ENCODE assay signal across 13 mouse cellular contexts in genomic region chr4:116461943-116462342, GRCm38 (mm10). TPM values are rescaled to one million over a fixed set of nuclear protein-coding genes. Genes with fewer than 3 reads are reported as not detected.
DNase-seq lines count a peak whose midpoint lies in the region; ATAC-seq lines count a peak whose summit lies in the region.
"Had no signal": no experiment of that assay in that cellular context is flagged by ENCODE, and none has a peak within 500 bp of the region (broad histone marks: within the 10 kb centered on the region; RNA-seq: fewer than 3 reads in every experiment).

No protein-coding gene starts in this region.

- no peak for ATAC-seq in heart, embryonic 14.5 days (ENCODE audit: insufficient number of reproducible peaks, insufficient read depth, low FRiP score, low read depth)
- no peak for ATAC-seq in midbrain, embryonic 11.5 days (ENCODE audit: low FRiP score)
- ATAC-seq in hindbrain, embryonic 14.5 days (ENCODE audit: low FRiP score), result no peak
- ATAC-seq in neural tube, embryonic 13.5 days (ENCODE audit: low read depth), result no peak
- ATAC-seq in inflammation-experienced regulatory T-cells, adult 6 months, result no peak
- ATAC-seq: Patski had no signal

- H3K4me3 ChIP-seq in heart, embryonic 14.5 days (ENCODE audit: control insufficient read depth in 1 of 2, insufficient read depth in 1 of 2, low read depth in 1 of 2, low read length in 2 of 2), result peak overlapping the region in 1 of 2 experiments; percentile 98; a peak in 1 of 4 replicates
- no peak overlapping the region for H3K4me3 ChIP-seq in heart, embryonic 10.5 days
- peak overlapping the region; percentile 99; the same call in 1 of the 2 replicates for H3K4me3 ChIP-seq in midbrain, embryonic 10.5 days
- H3K4me3 ChIP-seq in midbrain, embryonic 11.5 days (ENCODE audit: low read depth, low read length), result no peak overlapping the region
- 0 out of 2 replicates have a peak overlapping the region, but pooled peaks have one; percentile 95 for H3K4me3 ChIP-seq in hindbrain, embryonic 14.5 days (replicated peaks; ENCODE audit: low read length)
- H3K4me3 ChIP-seq in neural tube, embryonic 13.5 days, result no peak overlapping the region

- peaks cover 4 to 10% of the 10 kb centered on the region in 2 experiments; a peak in 3 of 4 replicates for H3K4me1 ChIP-seq in heart, embryonic 14.5 days (ENCODE audit: control insufficient read depth in 2 of 2, insufficient read depth in 2 of 2, low read length in 2 of 2)
- H3K4me1 ChIP-seq in heart, embryonic 10.5 days, result peaks cover 16% of the 10 kb centered on the region
- peaks cover 27% of the 10 kb centered on the region for H3K4me1 ChIP-seq in midbrain, embryonic 10.5 days
- H3K4me1 ChIP-seq in midbrain, embryonic 11.5 days (ENCODE audit: control insufficient read depth, insufficient read depth, low read length), result peaks cover 12% of the 10 kb centered on the region
- H3K4me1 ChIP-seq in hindbrain, embryonic 14.5 days (replicated peaks; ENCODE audit: control insufficient read depth, insufficient read depth, low read length), result peaks cover 20% of the 10 kb centered on the region
- H3K4me1 ChIP-seq in neural tube, embryonic 13.5 days (replicated peaks), result peaks cover 28% of the 10 kb centered on the region

- H3K9me3 ChIP-seq in heart, embryonic 14.5 days (ENCODE audit: control insufficient read depth, low read length), result 0 out of 2 replicates have a peak, but pooled peaks cover under 1% of the 10 kb centered on the region
- H3K9me3 ChIP-seq in heart, embryonic 10.5 days, result no peaks in the 10 kb centered on the region
- no peaks in the 10 kb centered on the region for H3K9me3 ChIP-seq in midbrain, embryonic 10.5 days (replicated peaks)
- H3K9me3 ChIP-seq in midbrain, embryonic 11.5 days (ENCODE audit: control insufficient read depth, low read length), result no peaks in the 10 kb centered on the region
- H3K9me3 ChIP-seq in hindbrain, embryonic 14.5 days (ENCODE audit: control insufficient read depth, low read length), result no peaks in the 10 kb centered on the region
- no peaks in the 10 kb centered on the region for H3K9me3 ChIP-seq in neural tube, embryonic 13.5 days

- peak overlapping the region; percentile 79; the same call in 1 of the 2 replicates for H3K4me2 ChIP-seq in heart, embryonic 14.5 days (ENCODE audit: low read length)
- H3K4me2 ChIP-seq in midbrain, embryonic 11.5 days, result no peak overlapping the region
- H3K4me2 ChIP-seq in hindbrain, embryonic 14.5 days (replicated peaks), result peak overlapping the region; percentile 82
- peak overlapping the region; percentile 62 for H3K4me2 ChIP-seq in neural tube, embryonic 13.5 days

- no peak overlapping the region for H3K27ac ChIP-seq in heart, embryonic 14.5 days (replicated peaks in 1 of 2; ENCODE audit: control insufficient read depth in 1 of 2, insufficient read depth in 1 of 2, low read depth in 2 of 2, low read length in 2 of 2)
- H3K27ac ChIP-seq in heart, embryonic 10.5 days, result no peak overlapping the region
- no peak overlapping the region for H3K27ac ChIP-seq in midbrain, embryonic 10.5 days (replicated peaks)
- H3K27ac ChIP-seq in midbrain, embryonic 11.5 days (ENCODE audit: low read depth, low read length), result no peak overlapping the region
- H3K27ac ChIP-seq in hindbrain, embryonic 14.5 days, result no peak overlapping the region
- H3K27ac ChIP-seq in neural tube, embryonic 13.5 days (replicated peaks), result no peak overlapping the region

- no peaks in the 10 kb centered on the region for H3K36me3 ChIP-seq in heart, embryonic 14.5 days (ENCODE audit: control insufficient read depth, insufficient read depth, low read length)
- H3K36me3 ChIP-seq in heart, embryonic 10.5 days, result no peaks in the 10 kb centered on the region
- H3K36me3 ChIP-seq in midbrain, embryonic 10.5 days, result no peaks in the 10 kb centered on the region
- H3K36me3 ChIP-seq in midbrain, embryonic 11.5 days (ENCODE audit: control insufficient read depth, insufficient read depth, low read length), result no peaks in the 10 kb centered on the region
- no peaks in the 10 kb centered on the region for H3K36me3 ChIP-seq in hindbrain, embryonic 14.5 days (replicated peaks; ENCODE audit: control insufficient read depth, insufficient read depth)
- no peaks in the 10 kb centered on the region for H3K36me3 ChIP-seq in neural tube, embryonic 13.5 days

- no peaks in the 10 kb centered on the region for H3K27me3 ChIP-seq in heart, embryonic 14.5 days (ENCODE audit: control insufficient read depth, insufficient read depth, low read length)
- no peaks in the 10 kb centered on the region for H3K27me3 ChIP-seq in heart, embryonic 10.5 days (ENCODE audit: insufficient read depth, poor library complexity, severe bottlenecking)
- H3K27me3 ChIP-seq in midbrain, embryonic 10.5 days (ENCODE audit: low read depth, poor library complexity, severe bottlenecking), result no peaks in the 10 kb centered on the region
- no peaks in the 10 kb centered on the region for H3K27me3 ChIP-seq in midbrain, embryonic 11.5 days (ENCODE audit: control insufficient read depth, insufficient read depth, low read length)
- H3K27me3 ChIP-seq in hindbrain, embryonic 14.5 days (ENCODE audit: control insufficient read depth, insufficient read depth, low read length), result no peaks in the 10 kb centered on the region
- no peaks in the 10 kb centered on the region for H3K27me3 ChIP-seq in neural tube, embryonic 13.5 days
- H3K27me3 ChIP-seq: Patski had no signal

- DNase-seq in heart, embryonic 10.5 days (ENCODE audit: low spot score), result no peak
- DNase-seq in midbrain, embryonic 10.5 days (ENCODE audit: low spot score), result no peak
- DNase-seq in midbrain, embryonic 11.5 days (ENCODE audit: low spot score, missing footprints), result no peak
- DNase-seq in hindbrain, embryonic 14.5 days (ENCODE audit: low spot score), result no peak
- DNase-seq in adrenal gland, postnatal 14 days, result no peak
- DNase-seq: adrenal gland, postnatal 10 days; gastrocnemius, postnatal 25 days; lung, postnatal 4 days; thymus, postnatal 36 days had no signal

- no peak overlapping the region for H3K9ac ChIP-seq in heart, embryonic 14.5 days (ENCODE audit: low read length)
- H3K9ac ChIP-seq in midbrain, embryonic 11.5 days (ENCODE audit: low read length), result no peak overlapping the region
- peak overlapping the region; percentile 93 for H3K9ac ChIP-seq in hindbrain, embryonic 14.5 days
- no peak overlapping the region for H3K9ac ChIP-seq in neural tube, embryonic 13.5 days

- WGBS in heart, embryonic 14.5 days, result 89% methylated on average over 3 of the region's 3 CpGs
- WGBS in heart, embryonic 10.5 days, result 90% methylated on average over 3 of the region's 3 CpGs
- WGBS in midbrain, embryonic 10.5 days, result 93% methylated on average over 3 of the region's 3 CpGs
- WGBS in midbrain, embryonic 11.5 days, result 97% methylated on average over 3 of the region's 3 CpGs
- WGBS in hindbrain, embryonic 14.5 days, result 95% methylated on average over 3 of the region's 3 CpGs
- WGBS in neural tube, embryonic 13.5 days, result 94% methylated on average over 3 of the region's 3 CpGs

RNA-seq across cellular contexts. Expression of gene Mast2, which starts 2.0 kb away (rescaled TPM):
- polyA plus RNA-seq in heart, embryonic 14.5 days (2014; fragmentation: Nextera tagmentation; extraction: Ambion mirVana), result 29.2 and 34.5 TPM in 2 replicates
- 15.4 and 15.5 TPM in 2 replicates for polyA plus RNA-seq in heart, embryonic 10.5 days (2016; fragmentation: Nextera tagmentation; extraction: Ambion mirVana)
- 13.6 and 16.6 TPM in 2 replicates for polyA plus RNA-seq in midbrain, embryonic 10.5 days (2016; fragmentation: Nextera tagmentation; extraction: Ambion mirVana)
- polyA plus RNA-seq in midbrain, embryonic 11.5 days (2014; fragmentation: Nextera tagmentation; extraction: Ambion mirVana), result 31.9 and 35.6 TPM in 2 replicates
- polyA plus RNA-seq in hindbrain, embryonic 14.5 days (2014; fragmentation: Nextera tagmentation; extraction: Ambion mirVana), result 60.0 and 68.7 TPM in 2 replicates
- 26.5 and 32.4 TPM in 2 replicates for polyA plus RNA-seq in neural tube, embryonic 13.5 days (2015; fragmentation: Nextera tagmentation; extraction: Ambion mirVana)
- total RNA-seq in adrenal gland, postnatal 14 days (2021), result 38.9 and 44.3 TPM in 2 replicates
- 1 to 10 TPM; 4.5 to 5.5 (median 4.7) TPM for polyA plus RNA-seq in inflammation-experienced regulatory T-cells, adult 6 months (2017; shearing (Covaris generic))

RNA-seq across cellular contexts. Expression of gene Ipp, which starts 45.4 kb away (rescaled TPM):
- 4.5 and 5.7 TPM in 2 replicates for polyA plus RNA-seq in heart, embryonic 14.5 days (2014; fragmentation: Nextera tagmentation; extraction: Ambion mirVana)
- polyA plus RNA-seq in heart, embryonic 10.5 days (2016; fragmentation: Nextera tagmentation; extraction: Ambion mirVana), result 13.8 and 17.5 TPM in 2 replicates
- 16.3 and 18.0 TPM in 2 replicates for polyA plus RNA-seq in midbrain, embryonic 10.5 days (2016; fragmentation: Nextera tagmentation; extraction: Ambion mirVana)
- polyA plus RNA-seq in midbrain, embryonic 11.5 days (2014; fragmentation: Nextera tagmentation; extraction: Ambion mirVana), result 4.6 and 5.4 TPM in 2 replicates
- polyA plus RNA-seq in hindbrain, embryonic 14.5 days (2014; fragmentation: Nextera tagmentation; extraction: Ambion mirVana), result 3.8 and 4.6 TPM in 2 replicates
- polyA plus RNA-seq in neural tube, embryonic 13.5 days (2015; fragmentation: Nextera tagmentation; extraction: Ambion mirVana), result 9.9 and 10.6 TPM in 2 replicates
- total RNA-seq in adrenal gland, postnatal 14 days (2021), result 13.2 and 14.5 TPM in 2 replicates
- 10 to 100 TPM in 2 of 3 experiments, 1 to 10 TPM in 1; 8.9 to 14.9 (median 13.3) TPM for polyA plus RNA-seq in inflammation-experienced regulatory T-cells, adult 6 months (2017; shearing (Covaris generic))

Comparison
In these comparisons a context has a peak if more than half of its experiments do, and no peak if none do; other contexts are left out.
1. H3K4me3 ChIP-seq: peak in midbrain, embryonic 10.5 days (single experiment) and hindbrain, embryonic 14.5 days (single experiment); none in heart, embryonic 10.5 days (single experiment), midbrain, embryonic 11.5 days (single experiment) and neural tube, embryonic 13.5 days (single experiment).